Mouse (Mus musculus): ENCODE results near the gene Sdc4. TPM values are rescaled to one million over a fixed set of nuclear protein-coding genes. Genes with fewer than 3 reads are reported as not detected.

The Sdc4 gene
- polyA plus RNA-seq, 1 experiment = 125 TPM

GRCm38 (mm10) chr2:164414167-164414566 lies 29.5 kb downstream of the Sdc4 start:
- TF ChIP-seq POLR2A (IDR thresholded peaks at IDR 0.05; ENCODE audit: borderline replicate concordance, low read depth, low read length) (no peak), CTCF (IDR thresholded peaks at IDR 0.05; ENCODE audit: low read depth, low read length) (no peak)

DNA sequence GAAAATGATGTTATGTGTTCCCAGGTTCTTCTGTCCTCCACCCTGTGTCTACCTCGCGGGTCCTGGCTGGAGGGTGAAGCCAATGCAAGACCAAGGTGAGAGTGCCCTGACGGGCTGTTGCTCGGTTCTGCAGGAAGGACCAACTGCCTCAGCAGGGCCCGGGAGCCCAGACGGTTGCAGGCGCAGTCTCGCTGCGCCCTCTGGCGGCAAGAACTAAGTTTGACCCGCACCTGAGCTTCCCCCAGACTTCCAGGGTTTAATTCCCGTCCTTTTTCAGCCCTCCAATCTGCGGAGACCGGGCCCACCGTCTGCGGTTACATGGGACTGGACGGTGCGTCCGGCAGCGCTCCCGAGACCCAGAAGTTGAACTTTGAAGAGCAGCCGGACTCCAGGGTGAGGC lies 36.0 kb downstream of the Sdc4 start:
- H3K4me1 ChIP-seq (ENCODE audit: control insufficient read depth, insufficient read depth, low read length) = no peaks in the 10 kb centered on the region
- H3K27ac ChIP-seq (ENCODE audit: insufficient read depth, low read depth, low read length) = no peak overlapping the region
- TF ChIP-seq CTCF (IDR thresholded peaks at IDR 0.05; ENCODE audit: low read depth, low read length) (peak; percentile 97), POLR2A (IDR thresholded peaks at IDR 0.05; ENCODE audit: borderline replicate concordance, low read depth, low read length) (no peak)
- H3K4me3 ChIP-seq (ENCODE audit: insufficient read depth, low read length) = 0 out of 2 replicates have a peak overlapping the region, but pooled peaks have one; percentile 3

More at GRCm38 (mm10) chr2:164414167-164414566, 29.5 kb downstream of the Sdc4 start:
- Histone ChIP-seq H3K4me1 (ENCODE audit: control insufficient read depth, insufficient read depth, low read length) (peaks cover 5% of the 10 kb centered on the region), H3K27ac (ENCODE audit: insufficient read depth, low read depth, low read length) (no peak overlapping the region), H3K4me3 (ENCODE audit: insufficient read depth, low read length) (no peak overlapping the region)

DNA sequence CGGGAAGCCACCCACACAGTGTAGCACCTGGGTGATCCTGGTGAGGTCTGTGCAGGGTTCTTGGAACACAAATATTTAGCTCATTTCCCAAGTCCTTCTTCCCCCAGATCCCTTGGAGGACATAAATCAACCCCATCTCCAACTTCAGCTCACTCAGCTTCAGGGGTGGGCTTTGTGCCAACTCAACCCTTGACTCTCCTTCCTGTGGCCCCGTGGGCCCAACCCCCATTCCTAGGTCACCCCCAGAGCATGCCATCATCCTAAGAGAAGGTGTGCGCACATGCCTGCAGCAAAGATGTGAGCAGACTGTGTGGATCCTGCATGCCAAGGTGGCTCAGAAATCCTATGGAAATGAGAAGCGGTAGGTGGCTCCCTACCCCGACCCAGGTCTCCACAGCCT lies 38.2 kb downstream of the Sdc4 start:
- no peak overlapping the region for H3K4me3 ChIP-seq (ENCODE audit: insufficient read depth, low read length)
- no peak for TF ChIP-seq POLR2A (IDR thresholded peaks at IDR 0.05; ENCODE audit: borderline replicate concordance, low read depth, low read length)
- no peak for TF ChIP-seq CTCF (IDR thresholded peaks at IDR 0.05; ENCODE audit: low read depth, low read length)
- no peaks in the 10 kb centered on the region for H3K4me1 ChIP-seq (ENCODE audit: control insufficient read depth, insufficient read depth, low read length)
- H3K27ac ChIP-seq (ENCODE audit: insufficient read depth, low read depth, low read length) = no peak overlapping the region

DNA sequence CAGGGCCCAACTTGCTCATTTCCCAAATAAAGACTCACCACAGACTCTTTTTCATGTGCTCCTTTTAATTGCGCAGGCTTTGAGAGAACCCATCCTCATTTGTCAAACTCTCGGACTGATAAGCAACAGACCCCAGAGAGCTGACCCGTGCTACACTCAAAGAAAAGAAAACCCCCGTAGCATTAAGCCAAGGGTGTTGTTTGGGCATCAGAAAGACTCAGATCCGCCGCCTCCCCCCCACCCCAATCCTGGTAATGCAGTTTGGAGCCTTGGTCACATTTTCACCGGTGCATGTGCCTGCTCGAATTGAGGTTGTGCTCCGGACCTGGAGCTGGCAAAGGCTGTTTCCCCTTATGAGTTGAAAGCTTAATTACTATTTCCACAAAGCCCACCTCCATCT lies 38.6 kb downstream of the Sdc4 start, which contains the start of gene Matn4:
Matn4 (minus strand) TSS at position 101 of the 400 bp plus-strand sequence.
- TF ChIP-seq POLR2A (IDR thresholded peaks at IDR 0.05; ENCODE audit: borderline replicate concordance, low read depth, low read length) (no peak), CTCF (IDR thresholded peaks at IDR 0.05; ENCODE audit: low read depth, low read length) (no peak)
- Histone ChIP-seq H3K4me1 (ENCODE audit: control insufficient read depth, insufficient read depth, low read length) (no peaks in the 10 kb centered on the region), H3K4me3 (ENCODE audit: insufficient read depth, low read length) (no peak within 1 kb of the TSS), H3K27ac (ENCODE audit: insufficient read depth, low read depth, low read length) (no peak within 1 kb of the TSS)

- no peak overlapping the region for H3K4me3 ChIP-seq (ENCODE audit: insufficient read depth, low read length)
- no peaks in the 10 kb centered on the region for H3K4me1 ChIP-seq (ENCODE audit: control insufficient read depth, insufficient read depth, low read length)
- H3K27ac ChIP-seq (ENCODE audit: insufficient read depth, low read depth, low read length) = no peak overlapping the region
- no peak for TF ChIP-seq POLR2A (IDR thresholded peaks at IDR 0.05; ENCODE audit: borderline replicate concordance, low read depth, low read length)
Observed at GRCm38 (mm10) chr2:164404082-164404990, 39.4 kb downstream of the Sdc4 start.

DNA sequence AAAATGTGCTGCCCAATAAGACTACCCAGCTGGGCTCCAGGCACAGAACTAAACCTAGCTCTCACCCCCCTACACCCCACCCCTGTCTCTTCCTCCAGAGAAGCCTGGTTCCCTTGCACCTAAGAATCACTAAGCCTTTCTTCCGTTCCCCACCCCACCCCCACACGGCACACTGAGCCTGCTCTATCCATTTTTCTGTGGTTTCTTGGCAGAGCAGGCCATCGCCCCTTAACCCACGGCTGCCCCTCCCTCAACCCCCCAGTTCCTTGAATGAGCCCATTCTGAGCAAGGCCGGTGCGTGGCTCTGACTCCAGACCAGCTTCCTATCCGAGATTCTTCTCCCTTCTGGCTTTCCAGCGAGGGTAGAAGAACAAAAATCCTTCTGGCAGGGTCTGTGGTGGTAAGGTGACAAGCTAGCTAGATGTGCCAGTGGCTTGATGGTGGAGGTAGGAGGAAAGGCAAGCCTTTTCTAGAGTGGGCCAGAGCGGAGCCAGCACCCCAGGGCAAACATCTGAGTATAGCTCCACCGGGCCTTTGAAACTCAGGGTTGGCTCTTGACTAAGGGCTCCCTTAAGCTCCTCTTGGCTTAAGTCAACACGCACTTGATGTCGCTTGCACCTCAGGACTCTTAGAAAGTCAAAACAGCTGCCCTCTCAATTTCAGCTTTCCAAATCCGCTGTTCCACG lies 40.1 kb downstream of the Sdc4 start:
- Histone ChIP-seq H3K27ac (ENCODE audit: insufficient read depth, low read depth, low read length) (no peak overlapping the region), H3K4me3 (ENCODE audit: insufficient read depth, low read length) (no peak overlapping the region), H3K4me1 (ENCODE audit: control insufficient read depth, insufficient read depth, low read length) (no peaks in the 10 kb centered on the region)
- TF ChIP-seq CTCF (IDR thresholded peaks at IDR 0.05; ENCODE audit: low read depth, low read length) (no peak), POLR2A (IDR thresholded peaks at IDR 0.05; ENCODE audit: borderline replicate concordance, low read depth, low read length) (no peak)

GRCm38 (mm10) chr2:164402906-164403305 lies 40.8 kb downstream of the Sdc4 start, which contains the start of gene Rbpjl:
Gene Rbpjl (plus strand): TSS chr2:164403141.
- TF ChIP-seq CTCF (IDR thresholded peaks at IDR 0.05; ENCODE audit: low read depth, low read length) = peak; percentile 91
- no peak for TF ChIP-seq POLR2A (IDR thresholded peaks at IDR 0.05; ENCODE audit: borderline replicate concordance, low read depth, low read length)
- H3K27ac ChIP-seq (ENCODE audit: insufficient read depth, low read depth, low read length) = no peak within 1 kb of the TSS
- H3K4me3 ChIP-seq (ENCODE audit: insufficient read depth, low read length) = no peak within 1 kb of the TSS
- H3K4me1 ChIP-seq (ENCODE audit: control insufficient read depth, insufficient read depth, low read length) = no peaks in the 10 kb centered on the region

GRCm38 (mm10) chr2:164396911-164397310 lies 46.8 kb downstream of the Sdc4 start:
- Histone ChIP-seq H3K4me1 (ENCODE audit: control insufficient read depth, insufficient read depth, low read length) (no peaks in the 10 kb centered on the region), H3K4me3 (ENCODE audit: insufficient read depth, low read length) (no peak overlapping the region), H3K27ac (ENCODE audit: insufficient read depth, low read depth, low read length) (no peak overlapping the region)
- TF ChIP-seq POLR2A (IDR thresholded peaks at IDR 0.05; ENCODE audit: borderline replicate concordance, low read depth, low read length) (no peak), CTCF (IDR thresholded peaks at IDR 0.05; ENCODE audit: low read depth, low read length) (no peak)

GRCm38 (mm10) chr2:164396076-164396475 lies 47.6 kb downstream of the Sdc4 start:
- H3K4me1 ChIP-seq (ENCODE audit: control insufficient read depth, insufficient read depth, low read length) = no peaks in the 10 kb centered on the region
- H3K4me3 ChIP-seq (ENCODE audit: insufficient read depth, low read length) = no peak overlapping the region
- H3K27ac ChIP-seq (ENCODE audit: insufficient read depth, low read depth, low read length) = no peak overlapping the region
- TF ChIP-seq CTCF (IDR thresholded peaks at IDR 0.05; ENCODE audit: low read depth, low read length) (no peak), POLR2A (IDR thresholded peaks at IDR 0.05; ENCODE audit: borderline replicate concordance, low read depth, low read length) (no peak)

- Histone ChIP-seq H3K27ac (ENCODE audit: insufficient read depth, low read depth, low read length) (no peak overlapping the region), H3K4me3 (ENCODE audit: insufficient read depth, low read length) (no peak overlapping the region), H3K4me1 (ENCODE audit: control insufficient read depth, insufficient read depth, low read length) (no peaks in the 10 kb centered on the region)
- TF ChIP-seq CTCF (IDR thresholded peaks at IDR 0.05; ENCODE audit: low read depth, low read length) (no peak), POLR2A (IDR thresholded peaks at IDR 0.05; ENCODE audit: borderline replicate concordance, low read depth, low read length) (no peak)
Observed at GRCm38 (mm10) chr2:164393126-164393525, 50.6 kb downstream of the Sdc4 start.
